Mouse (Mus musculus) CH12.LX (cell line): Measurements from ENCODE around the gene Ift20. TPM values are rescaled to one million over a fixed set of nuclear protein-coding genes. Genes with fewer than 3 reads are reported as not detected.

Experiments
- DNase-seq: peaks from one replicate; pipeline ENCODE4 v3.0.0-alpha.2; 2013; ENCODE audit errors: extremely low read depth
- H3K27ac ChIP-seq: 2 replicates; pipeline ENCODE4 v1.5.1; 2012; ENCODE audit warnings: low read depth, mild to moderate bottlenecking, control low read depth, moderate library complexity; ENCODE audit not compliant: insufficient read depth
- H3K27me3 ChIP-seq: replicated peaks from 2 replicates; pipeline ENCODE3; 2012; ENCODE audit warnings: inconsistent platforms
- H3K36me3 ChIP-seq, 2 experiments: replicated peaks in 1 of 2; 2 replicates each; pipeline versions ENCODE3 to v1.6.1; 2012; ENCODE audit warnings: inconsistent platforms in 1 of 2, low read length in 1 of 2, mild to moderate bottlenecking in 1 of 2, mixed read lengths in 1 of 2, moderate library complexity in 1 of 2; ENCODE audit not compliant: control insufficient read depth in 1 of 2, insufficient read depth in 1 of 2
- H3K4me1 ChIP-seq, 2 experiments: 2 replicates each; pipeline ENCODE4 v1.6.1; 2012; ENCODE audit warnings: inconsistent platforms in 1 of 2, moderate library complexity in 1 of 2; ENCODE audit not compliant: insufficient read depth in 2 of 2, control insufficient read depth in 1 of 2
- H3K4me2 ChIP-seq: 2 replicates; pipeline ENCODE4 v1.6.1; 2012; ENCODE audit warnings: low read depth, mild to moderate bottlenecking, control low read depth; ENCODE audit not compliant: poor library complexity, insufficient read depth, severe bottlenecking
- H3K4me3 ChIP-seq, 3 experiments: fragments of 150-350 bp in 1 of 3; sonication (generic) in 1 of 3; replicated peaks in 1 of 3; 2 replicates each; pipeline versions ENCODE3 to v1.5.1; 2011 to 2012; ENCODE audit warnings: low read depth in 2 of 3, low read length in 2 of 3, mild to moderate bottlenecking in 2 of 3, moderate library complexity in 2 of 3, control low read depth in 1 of 3, improper control_type of control experiment in 1 of 3, inconsistent platforms in 1 of 3, mixed read lengths in 1 of 3; ENCODE audit not compliant: poor library complexity in 1 of 3
- H3K79me2 ChIP-seq: replicated peaks from 2 replicates; pipeline ENCODE4 v1.6.1; 2012; ENCODE audit warnings: mild to moderate bottlenecking, moderate library complexity; ENCODE audit not compliant: control insufficient read depth, poor library complexity, insufficient read depth, severe bottlenecking; ENCODE audit errors: extremely low read depth
- H3K9ac ChIP-seq: 2 replicates; pipeline ENCODE4 v1.6.1; 2012; ENCODE audit warnings: low read depth, mild to moderate bottlenecking, control low read depth, moderate library complexity; ENCODE audit not compliant: insufficient read depth
- H3K9me3 ChIP-seq: replicated peaks from 2 replicates; pipeline ENCODE3; 2012; ENCODE audit warnings: low read length, inconsistent platforms, mixed read lengths
- CHD2 ChIP-seq: IDR thresholded peaks from 2 replicates; pipeline ENCODE4 v1.6.1; 2011; ENCODE audit warnings: low read length, improper control_type of control experiment
- ETS1 ChIP-seq: conservative IDR thresholded peaks from 2 replicates; pipeline ENCODE4 v1.6.1; 2012; ENCODE audit warnings: low read depth, mild to moderate bottlenecking, inconsistent platforms, low read length, improper control_type of control experiment, moderate library complexity
- GABPA ChIP-seq: IDR thresholded peaks from 2 replicates; pipeline ENCODE4 v1.6.1; 2012; ENCODE audit warnings: low read depth, low read length, improper control_type of control experiment, inconsistent platforms; ENCODE audit not compliant: insufficient replicate concordance
- HCFC1 ChIP-seq: IDR thresholded peaks from 2 replicates; pipeline ENCODE4 v1.6.1; 2012; ENCODE audit warnings: low read depth, mild to moderate bottlenecking, inconsistent platforms, low read length, improper control_type of control experiment
- JUND ChIP-seq: conservative IDR thresholded peaks from 2 replicates; pipeline ENCODE4 v1.6.1; 2011; ENCODE audit warnings: low read depth, low read length, improper control_type of control experiment
- MAX ChIP-seq: IDR thresholded peaks from 2 replicates; pipeline ENCODE4 v1.6.1; 2011; ENCODE audit warnings: low read length, improper control_type of control experiment
- MEF2A ChIP-seq: IDR thresholded peaks from 2 replicates; pipeline ENCODE4 v1.6.1; 2014; ENCODE audit warnings: low read depth, mild to moderate bottlenecking, inconsistent platforms, low read length, improper control_type of control experiment, borderline replicate concordance
- MXI1 ChIP-seq: IDR thresholded peaks from 2 replicates; pipeline ENCODE4 v1.6.1; 2011; ENCODE audit warnings: mild to moderate bottlenecking, low read depth, low read length, improper control_type of control experiment
- NRF1 ChIP-seq: IDR thresholded peaks from 2 replicates; pipeline ENCODE4 v1.6.1; 2014; ENCODE audit warnings: low read depth, mild to moderate bottlenecking, inconsistent platforms, low read length, improper control_type of control experiment, moderate library complexity
- PAX5 ChIP-seq: IDR thresholded peaks from 2 replicates; pipeline ENCODE4 v1.6.1; 2012; ENCODE audit warnings: low read length, inconsistent platforms, mixed read lengths
- POLR2A ChIP-seq: IDR thresholded peaks from 2 replicates; pipeline ENCODE4 v1.6.1; 2011; ENCODE audit warnings: low read depth, mild to moderate bottlenecking, improper control_type of control experiment, low read length
- POLR2AphosphoS2 ChIP-seq: IDR thresholded peaks from 2 replicates; pipeline ENCODE4 v1.6.1; 2011; ENCODE audit warnings: low read depth, low read length, improper control_type of control experiment
- RAD21 ChIP-seq: IDR thresholded peaks from 2 replicates; pipeline ENCODE4 v1.6.1; 2011; ENCODE audit warnings: low read depth, mild to moderate bottlenecking, low read length, improper control_type of control experiment, moderate library complexity
- SIN3A ChIP-seq: IDR thresholded peaks from 2 replicates; pipeline ENCODE4 v1.6.1; 2012; ENCODE audit warnings: low read length, improper control_type of control experiment, inconsistent platforms
- TBP ChIP-seq: conservative IDR thresholded peaks from 2 replicates; pipeline ENCODE4 v1.6.1; 2011; ENCODE audit warnings: low read depth, low read length, improper control_type of control experiment
- TCF12 ChIP-seq: IDR thresholded peaks from 2 replicates; pipeline ENCODE4 v1.6.1; 2014; ENCODE audit warnings: low read depth, mild to moderate bottlenecking, inconsistent platforms, low read length, improper control_type of control experiment
- UBTF ChIP-seq: IDR thresholded peaks from 2 replicates; pipeline ENCODE4 v1.6.1; 2012; ENCODE audit warnings: low read depth, mild to moderate bottlenecking, inconsistent platforms, low read length, improper control_type of control experiment, moderate library complexity
- USF1 ChIP-seq: IDR thresholded peaks from 2 replicates; pipeline ENCODE4 v1.6.1; 2014; ENCODE audit warnings: low read depth, mild to moderate bottlenecking, inconsistent platforms, low read length, improper control_type of control experiment
- USF2 ChIP-seq: conservative IDR thresholded peaks from 2 replicates; pipeline ENCODE4 v1.6.1; 2011; ENCODE audit warnings: low read depth, low read length, improper control_type of control experiment
- ZMIZ1 ChIP-seq: IDR thresholded peaks from 2 replicates; pipeline ENCODE4 v1.6.1; 2012; ENCODE audit warnings: low read depth, mild to moderate bottlenecking, inconsistent platforms, low read length, improper control_type of control experiment
- ZNF384 ChIP-seq: IDR thresholded peaks from 2 replicates; pipeline ENCODE4 v1.6.1; 2012; ENCODE audit warnings: low read depth, low read length, improper control_type of control experiment, inconsistent platforms
- dilution Hi-C: fragments of 300-500 bp; cut with MboI; formaldehyde crosslinking; loops from 2 replicates; pipeline ENCODE4 v1.14.3; 2020; ENCODE audit warnings: low sequenced_read_pairs; ENCODE audit not compliant: extremely low pct_unique_long_range_greater_than_20kb, extremely low pct_ligation_motif_present
- in situ Hi-C: fragments of 300-500 bp; cut with MboI; formaldehyde crosslinking; loops from 3 replicates; pipeline ENCODE4 v1.14.3; 2019; ENCODE audit warnings: low sequenced_read_pairs, low pct_ligation_motif_present, low pct_unique_long_range_greater_than_20kb, mixed read lengths
- polyA plus RNA-seq: library from polyadenylated mRNA; unstranded; fragments of >175 nt; gene quantifications from 2 replicates; pipeline ENCODE4 v1.2.1, GENCODE M21; 2012; ENCODE audit warnings: low read depth; ENCODE audit not compliant: insufficient read length
- total RNA-seq, 2 experiments: library from RNA; depleted of rRNA; stranded (reverse); fragments of 300-350 nt in 1 of 2; fragments of >200 nt in 1 of 2; gene quantifications; 2 replicates each; pipeline ENCODE4 v1.2.3; 2012 to 2014

Ift20 gene
- total and polyA plus RNA-seq, 3 experiments: 124 to 151 (median 136) TPM

DNA sequence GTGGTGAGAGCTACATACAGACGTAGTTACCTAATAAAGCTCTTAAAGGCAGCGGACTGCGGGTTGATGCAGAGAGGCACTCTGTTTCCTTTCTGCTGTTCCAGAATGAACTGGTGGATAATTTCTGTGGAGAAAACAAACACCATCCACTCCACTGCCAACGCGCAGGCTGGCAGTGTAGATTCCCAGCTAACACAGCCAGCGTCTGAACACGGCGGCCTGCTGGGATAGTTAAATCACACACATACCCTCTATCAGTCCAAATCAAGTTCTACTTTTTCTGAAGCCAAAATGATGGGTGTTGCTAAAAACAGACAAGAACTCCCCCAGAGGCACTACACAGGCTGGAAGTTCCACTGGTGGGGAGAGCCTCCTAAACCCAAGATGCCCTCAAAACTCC lies 35.3 kb downstream of the Ift20 start:
- dilution Hi-C loops: no loop called here
- Histone ChIP-seq H3K4me1 (0 out of 4 replicates have a peak, but pooled peaks cover 0 to 3% of the 10 kb centered on the region in 2 experiments), H3K36me3 (peaks cover 23 to 73% of the 10 kb centered on the region in 2 experiments)

DNA sequence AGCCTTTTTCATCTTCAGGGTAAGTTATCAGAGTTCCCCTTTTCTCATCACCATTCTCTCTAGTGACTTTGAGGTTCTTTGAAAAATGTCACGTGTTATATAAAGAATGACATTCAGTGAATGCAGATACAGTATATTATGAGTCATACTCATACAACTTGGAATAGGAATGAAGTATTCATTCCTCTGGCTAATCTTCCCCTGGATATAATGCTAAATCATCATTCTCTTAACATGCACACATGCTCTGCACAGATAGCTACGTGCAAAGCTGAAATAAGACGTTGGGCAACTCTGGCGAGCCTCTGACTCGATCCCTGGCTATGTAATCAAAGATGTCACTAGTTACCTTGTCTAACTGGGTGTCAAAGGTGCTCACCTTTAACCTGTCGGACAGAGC lies 35.7 kb downstream of the Ift20 start:
- H3K4me1 ChIP-seq: no peaks in the 10 kb centered on the region
- in situ Hi-C loops: loop anchor here (25.0 kb wide), 1 partner anchor 640 kb away; no protein-coding TSS in a partner anchor
- dilution Hi-C loops: no loop called here

More for the DNA sequence above, 35.3 kb downstream of the Ift20 start:
- no peaks in the 10 kb centered on the region for H3K9me3 ChIP-seq
- TF ChIP-seq TCF12: no peak
- TF ChIP-seq USF2: no peak
- TF ChIP-seq UBTF: no peak
- TF ChIP-seq USF1: no peak
- TF ChIP-seq TBP: no peak
- TF ChIP-seq MAX: no peak
- no peak for TF ChIP-seq CHD2
- no peak for TF ChIP-seq ETS1
- no peak for TF ChIP-seq PAX5
- H3K79me2 ChIP-seq: no peaks in the 10 kb centered on the region
- H3K9ac ChIP-seq: no peak overlapping the region
- H3K27me3 ChIP-seq: no peaks in the 10 kb centered on the region
- DNase-seq: no peak
- H3K4me2 ChIP-seq: no peak overlapping the region
- in situ Hi-C loops: loop anchor here (25.0 kb wide), 1 partner anchor 641 kb away; no protein-coding TSS in a partner anchor
- no peak overlapping the region for H3K27ac ChIP-seq
- no peak overlapping the region for H3K4me3 ChIP-seq

More for the DNA sequence above, 35.7 kb downstream of the Ift20 start:
- H3K4me3 ChIP-seq: no peak overlapping the region
- peaks cover 20 to 73% of the 10 kb centered on the region in 2 experiments for H3K36me3 ChIP-seq
- H3K27me3 ChIP-seq: no peaks in the 10 kb centered on the region
- H3K79me2 ChIP-seq: no peaks in the 10 kb centered on the region
- H3K9me3 ChIP-seq: no peaks in the 10 kb centered on the region
- no peak for DNase-seq
- no peak overlapping the region for H3K9ac ChIP-seq
- no peak overlapping the region for H3K4me2 ChIP-seq
- no peak overlapping the region for H3K27ac ChIP-seq
- TF ChIP-seq TCF12 (no peak), ZMIZ1 (no peak), TBP (no peak), ETS1 (no peak), JUND (no peak), MEF2A (no peak), UBTF (no peak), ZNF384 (no peak), POLR2A (no peak), MXI1 (no peak), POLR2AphosphoS2 (no peak), RAD21 (no peak), HCFC1 (no peak), GABPA (no peak), SIN3A (no peak), NRF1 (no peak)
